In the genomic region with DNA sequence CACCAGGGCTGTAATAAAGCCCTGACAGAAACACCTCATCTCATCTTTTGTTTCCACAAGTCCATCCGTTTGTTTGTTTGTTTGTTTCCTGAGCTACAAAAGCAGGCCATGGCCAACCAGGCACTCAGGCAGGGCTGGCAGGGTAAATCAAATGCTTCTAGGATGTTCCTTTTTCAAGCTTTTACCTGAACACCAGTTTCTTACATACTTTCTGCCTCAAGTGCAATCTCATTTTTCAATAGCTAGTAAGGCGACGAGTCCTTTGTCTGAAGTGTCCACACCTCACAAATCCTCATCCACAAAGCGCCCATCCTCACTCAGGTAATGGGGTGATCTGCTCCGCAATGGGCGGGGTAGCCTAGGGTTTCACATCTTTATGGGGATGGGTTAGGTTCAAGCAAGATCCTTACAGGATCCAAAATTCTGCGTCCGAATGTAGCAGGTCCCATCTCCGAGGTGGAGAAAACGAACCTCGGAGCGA, we compare ENCODE assay signal across 8 mouse cellular contexts. TPM values are rescaled to one million over a fixed set of nuclear protein-coding genes. Genes with fewer than 3 reads are reported as not detected.
DNase-seq lines count a peak whose midpoint lies in the region; ATAC-seq lines count a peak whose summit lies in the region.

No protein-coding gene starts in this region.

- no peaks in the 10 kb centered on the region for H3K36me3 ChIP-seq in lung, embryonic 15.5 days
- peaks cover 20% of the 10 kb centered on the region for H3K36me3 ChIP-seq in embryonic facial prominence, embryonic 10.5 days (replicated peaks)
- no peaks in the 10 kb centered on the region for H3K36me3 ChIP-seq in intestine, embryonic 15.5 days
- no peaks in the 10 kb centered on the region for H3K36me3 ChIP-seq in neural tube, embryonic 14.5 days (ENCODE audit: control insufficient read depth, insufficient read depth, low read length)

- peak overlapping the region; percentile 99 for H3K4me3 ChIP-seq in lung, embryonic 15.5 days
- H3K4me3 ChIP-seq in embryonic facial prominence, embryonic 10.5 days, result peak overlapping the region; percentile 98
- peak overlapping the region; percentile 86 for H3K4me3 ChIP-seq in intestine, embryonic 15.5 days (replicated peaks)
- peak overlapping the region; percentile 95 for H3K4me3 ChIP-seq in neural tube, embryonic 14.5 days (ENCODE audit: low read depth, low read length)

- H3K27ac ChIP-seq in lung, embryonic 15.5 days, result peak overlapping the region; percentile 81
- peak overlapping the region; percentile 91 for H3K27ac ChIP-seq in embryonic facial prominence, embryonic 10.5 days (replicated peaks)
- H3K27ac ChIP-seq in intestine, embryonic 15.5 days, result peak overlapping the region; percentile 63; the same call in 1 of the 2 replicates
- peak overlapping the region; percentile 90 for H3K27ac ChIP-seq in neural tube, embryonic 14.5 days (ENCODE audit: low read depth, low read length)

- H3K9me3 ChIP-seq in lung, embryonic 15.5 days, result no peaks in the 10 kb centered on the region
- H3K9me3 ChIP-seq in embryonic facial prominence, embryonic 10.5 days, result no peaks in the 10 kb centered on the region
- no peaks in the 10 kb centered on the region for H3K9me3 ChIP-seq in intestine, embryonic 15.5 days
- H3K9me3 ChIP-seq in neural tube, embryonic 14.5 days (ENCODE audit: control insufficient read depth, low read length), result no peaks in the 10 kb centered on the region

- DNase-seq in lung, postnatal 36 days, result no peak
- no peak for DNase-seq in embryonic facial prominence, embryonic 10.5 days (ENCODE audit: low spot score)
- no peak for DNase-seq in cerebellum, postnatal 14 days
- DNase-seq in testis, postnatal 14 days (ENCODE audit: low spot score), result no peak
- DNase-seq in T-cell, adult 2 months (ENCODE audit: low spot score), result no peak

- H3K9ac ChIP-seq in lung, embryonic 15.5 days, result peak overlapping the region; percentile 84
- peak overlapping the region; percentile 83 for H3K9ac ChIP-seq in intestine, embryonic 15.5 days
- H3K9ac ChIP-seq in neural tube, embryonic 14.5 days (replicated peaks; ENCODE audit: low read depth, low read length), result peak overlapping the region; percentile 91

- H3K4me2 ChIP-seq in lung, embryonic 15.5 days, result peak overlapping the region; percentile 76
- peak overlapping the region; percentile 79 for H3K4me2 ChIP-seq in intestine, embryonic 15.5 days (replicated peaks)
- H3K4me2 ChIP-seq in neural tube, embryonic 14.5 days (ENCODE audit: low read depth, low read length), result peak overlapping the region; percentile 87

- no peaks in the 10 kb centered on the region for H3K27me3 ChIP-seq in lung, embryonic 15.5 days
- H3K27me3 ChIP-seq in embryonic facial prominence, embryonic 10.5 days (replicated peaks; ENCODE audit: low read depth, poor library complexity, severe bottlenecking), result no peaks in the 10 kb centered on the region
- no peaks in the 10 kb centered on the region; the same call in 1 of the 2 replicates for H3K27me3 ChIP-seq in intestine, embryonic 15.5 days (replicated peaks)
- H3K27me3 ChIP-seq in neural tube, embryonic 14.5 days (ENCODE audit: control insufficient read depth, insufficient read depth, low read length), result no peaks in the 10 kb centered on the region

- peaks cover 14% of the 10 kb centered on the region for H3K4me1 ChIP-seq in lung, embryonic 15.5 days
- H3K4me1 ChIP-seq in embryonic facial prominence, embryonic 10.5 days, result peaks cover 12% of the 10 kb centered on the region
- 0 out of 2 replicates have a peak, but pooled peaks cover 6% of the 10 kb centered on the region for H3K4me1 ChIP-seq in intestine, embryonic 15.5 days (replicated peaks)
- peaks cover 12% of the 10 kb centered on the region; the same call in 1 of the 2 replicates for H3K4me1 ChIP-seq in neural tube, embryonic 14.5 days (ENCODE audit: control insufficient read depth, insufficient read depth, low read length)

- WGBS in lung, embryonic 15.5 days, result 1% methylated on average over 12 of the region's 12 CpGs
- 2% methylated on average over 12 of the region's 12 CpGs for WGBS in embryonic facial prominence, embryonic 10.5 days
- 2% methylated on average over 12 of the region's 12 CpGs for WGBS in intestine, embryonic 15.5 days
- 1% methylated on average over 12 of the region's 12 CpGs for WGBS in neural tube, embryonic 14.5 days

- ATAC-seq in lung, embryonic 15.5 days (ENCODE audit: borderline replicate concordance, extremely low read depth, low FRiP score, low TSS enrichment), result no peak; the same call in 1 of the 2 replicates
- no peak for ATAC-seq in intestine, embryonic 15.5 days
- ATAC-seq in neural tube, embryonic 14.5 days (ENCODE audit: low read depth), result peak; percentile 59; the same call in 1 of the 2 replicates

RNA-seq across cellular contexts. Expression of gene Gfod2, which starts 0.6 kb away (rescaled TPM):
- polyA plus RNA-seq in lung, embryonic 15.5 days (2015; fragmentation: Nextera tagmentation; extraction: Ambion mirVana), result 22.5 and 23.5 TPM in 2 replicates
- polyA plus RNA-seq in embryonic facial prominence, embryonic 10.5 days (2016; fragmentation: Nextera tagmentation; extraction: Ambion mirVana), result 34.7 and 36.6 TPM in 2 replicates
- 10.5 and 10.6 TPM in 2 replicates for polyA plus RNA-seq in intestine, embryonic 15.5 days (2015; fragmentation: Nextera tagmentation; extraction: Ambion mirVana)
- 52.9 and 67.9 TPM in 2 replicates for polyA plus RNA-seq in neural tube, embryonic 14.5 days (2014; fragmentation: Nextera tagmentation; extraction: Ambion mirVana)

RNA-seq across cellular contexts. Expression of gene Enkd1, which starts 49.8 kb away (rescaled TPM):
- polyA plus RNA-seq in lung, embryonic 15.5 days (2015; fragmentation: Nextera tagmentation; extraction: Ambion mirVana), result 27.3 and 28.9 TPM in 2 replicates
- 49.3 and 54.0 TPM in 2 replicates for polyA plus RNA-seq in embryonic facial prominence, embryonic 10.5 days (2016; fragmentation: Nextera tagmentation; extraction: Ambion mirVana)
- polyA plus RNA-seq in intestine, embryonic 15.5 days (2015; fragmentation: Nextera tagmentation; extraction: Ambion mirVana), result 15.8 and 17.3 TPM in 2 replicates
- polyA plus RNA-seq in neural tube, embryonic 14.5 days (2014; fragmentation: Nextera tagmentation; extraction: Ambion mirVana), result 9.5 and 11.6 TPM in 2 replicates

RNA-seq across cellular contexts. Expression of gene 4933405L10Rik, which starts 50.4 kb away (rescaled TPM):
- polyA plus RNA-seq in lung, embryonic 15.5 days (2015; fragmentation: Nextera tagmentation; extraction: Ambion mirVana), result 0.17 TPM in 1 of 2 replicates, not detected in the other
- not detected in 2 replicates for polyA plus RNA-seq in embryonic facial prominence, embryonic 10.5 days (2016; fragmentation: Nextera tagmentation; extraction: Ambion mirVana)
- polyA plus RNA-seq in intestine, embryonic 15.5 days (2015; fragmentation: Nextera tagmentation; extraction: Ambion mirVana), result 0.13 TPM in 1 of 2 replicates, not detected in the other
- 0.30 and 0.42 TPM in 2 replicates for polyA plus RNA-seq in neural tube, embryonic 14.5 days (2014; fragmentation: Nextera tagmentation; extraction: Ambion mirVana)

RNA-seq across cellular contexts. Expression of gene Pard6a, which starts 56.9 kb away (rescaled TPM):
- 16.3 and 17.6 TPM in 2 replicates for polyA plus RNA-seq in lung, embryonic 15.5 days (2015; fragmentation: Nextera tagmentation; extraction: Ambion mirVana)
- polyA plus RNA-seq in embryonic facial prominence, embryonic 10.5 days (2016; fragmentation: Nextera tagmentation; extraction: Ambion mirVana), result 15.1 and 16.8 TPM in 2 replicates
- polyA plus RNA-seq in intestine, embryonic 15.5 days (2015; fragmentation: Nextera tagmentation; extraction: Ambion mirVana), result 12.7 and 13.4 TPM in 2 replicates
- polyA plus RNA-seq in neural tube, embryonic 14.5 days (2014; fragmentation: Nextera tagmentation; extraction: Ambion mirVana), result 48.1 and 60.6 TPM in 2 replicates

RNA-seq across cellular contexts. Expression of gene Acd, which starts 56.9 kb away (rescaled TPM):
- 61.7 and 66.5 TPM in 2 replicates for polyA plus RNA-seq in lung, embryonic 15.5 days (2015; fragmentation: Nextera tagmentation; extraction: Ambion mirVana)
- 67.7 and 72.6 TPM in 2 replicates for polyA plus RNA-seq in embryonic facial prominence, embryonic 10.5 days (2016; fragmentation: Nextera tagmentation; extraction: Ambion mirVana)
- 46.1 and 51.1 TPM in 2 replicates for polyA plus RNA-seq in intestine, embryonic 15.5 days (2015; fragmentation: Nextera tagmentation; extraction: Ambion mirVana)
- polyA plus RNA-seq in neural tube, embryonic 14.5 days (2014; fragmentation: Nextera tagmentation; extraction: Ambion mirVana), result 79.5 and 83.9 TPM in 2 replicates
